Mouse (Mus musculus): ENCODE results near the gene Ralgapa2. TPM values are rescaled to one million over a fixed set of nuclear protein-coding genes. Genes with fewer than 3 reads are reported as not detected.

The Ralgapa2 gene
- polyA plus RNA-seq, 1 experiment from 2014 or later, result 9.9 TPM

GRCm38 (mm10) chr2:146216111-146217064, 295.8 kb downstream of the Ralgapa2 start:
- Histone ChIP-seq H3K9me3 (replicated peaks) (no peaks in the 10 kb centered on the region), H3K27ac (replicated peaks) (no peak overlapping the region), H3K27me3 (replicated peaks) (peaks cover 27% of the 10 kb centered on the region)

GRCm38 (mm10) chr2:146214715-146215114, 297.4 kb downstream of the Ralgapa2 start:
- H3K4me1 ChIP-seq, result peaks cover 23% of the 10 kb centered on the region
- no peaks in the 10 kb centered on the region for H3K36me3 ChIP-seq
- H3K9me3 ChIP-seq (replicated peaks), result no peaks in the 10 kb centered on the region
- ATAC-seq (ENCODE audit: low FRiP score), result peak; percentile 45; the same call in 1 of the 2 replicates
- H3K9ac ChIP-seq (replicated peaks), result no peak overlapping the region
- H3K27me3 ChIP-seq (replicated peaks), result peaks cover 22% of the 10 kb centered on the region
- H3K4me2 ChIP-seq, result no peak overlapping the region
- H3K4me3 ChIP-seq (replicated peaks), result no peak overlapping the region
- no peak overlapping the region for H3K27ac ChIP-seq (replicated peaks)
- WGBS, result 3% methylated on average over 9 of the region's 9 CpGs

More at GRCm38 (mm10) chr2:146216111-146217064, 295.8 kb downstream of the Ralgapa2 start:
- Histone ChIP-seq H3K4me3 (replicated peaks) (no peak overlapping the region), H3K4me2 (no peak overlapping the region), H3K9ac (replicated peaks) (no peak overlapping the region), H3K4me1 (peaks cover 31% of the 10 kb centered on the region), H3K36me3 (no peaks in the 10 kb centered on the region)
- 12% methylated on average over 14 of the region's 14 CpGs for WGBS
- ATAC-seq (ENCODE audit: low FRiP score), result no peak

- H3K4me2 ChIP-seq, result no peak overlapping the region
- no peaks in the 10 kb centered on the region for H3K9me3 ChIP-seq (replicated peaks)
- 30% methylated on average over 4 of the region's 4 CpGs for WGBS
- H3K27me3 ChIP-seq (replicated peaks), result peaks cover 3% of the 10 kb centered on the region
- no peak overlapping the region for H3K9ac ChIP-seq (replicated peaks)
- H3K4me1 ChIP-seq, result 0 out of 2 replicates have a peak, but pooled peaks cover 2% of the 10 kb centered on the region
- H3K36me3 ChIP-seq, result no peaks in the 10 kb centered on the region
- H3K4me3 ChIP-seq (replicated peaks), result no peak overlapping the region
- no peak overlapping the region for H3K27ac ChIP-seq (replicated peaks)
- ATAC-seq (ENCODE audit: low FRiP score), result no peak
Observed at GRCm38 (mm10) chr2:146210968-146211367, 301.2 kb downstream of the Ralgapa2 start.

- Histone ChIP-seq H3K36me3 (no peaks in the 10 kb centered on the region), H3K27me3 (replicated peaks) (no peaks in the 10 kb centered on the region), H3K4me1 (no peaks in the 10 kb centered on the region), H3K9me3 (replicated peaks) (no peaks in the 10 kb centered on the region), H3K27ac (replicated peaks) (no peak overlapping the region), H3K4me3 (replicated peaks) (no peak overlapping the region), H3K4me2 (no peak overlapping the region), H3K9ac (replicated peaks) (no peak overlapping the region)
- no peak for ATAC-seq (ENCODE audit: low FRiP score)
- WGBS, result 83% methylated on average over 7 of the region's 7 CpGs
Observed at GRCm38 (mm10) chr2:146197947-146198346, 314.2 kb downstream of the Ralgapa2 start.

- 92% methylated on average over 11 of the region's 11 CpGs for WGBS
Observed at GRCm38 (mm10) chr2:146196126-146196525, 316.0 kb downstream of the Ralgapa2 start.

More at GRCm38 (mm10) chr2:146196126-146196525, 316.0 kb downstream of the Ralgapa2 start:
- Histone ChIP-seq H3K27me3 (replicated peaks) (no peaks in the 10 kb centered on the region), H3K9ac (replicated peaks) (no peak overlapping the region), H3K9me3 (replicated peaks) (no peaks in the 10 kb centered on the region), H3K36me3 (no peaks in the 10 kb centered on the region), H3K4me1 (no peaks in the 10 kb centered on the region), H3K4me3 (replicated peaks) (no peak overlapping the region), H3K4me2 (no peak overlapping the region), H3K27ac (replicated peaks) (no peak overlapping the region)
- no peak for ATAC-seq (ENCODE audit: low FRiP score)

Measured in neural tube, embryonic 15.5 days (tissue).